In genomic region chrX:72960431-72960830, GRCm38 (mm10) we compare ENCODE assay signal across 10 mouse cellular contexts. TPM values are rescaled to one million over a fixed set of nuclear protein-coding genes. Genes with fewer than 3 reads are reported as not detected.
DNase-seq lines count a peak whose midpoint lies in the region; ATAC-seq and TF ChIP-seq lines count a peak whose summit lies in the region.
"Had no signal": no experiment of that assay in that cellular context is flagged by ENCODE, and none has a peak within 500 bp of the region (broad histone marks: within the 10 kb centered on the region; RNA-seq: fewer than 3 reads in every experiment).

No protein-coding gene starts in this region.

- H3K9me3 ChIP-seq in kidney, embryonic 16.5 days (ENCODE audit: low read length) = no peaks in the 10 kb centered on the region
- H3K9me3 ChIP-seq: heart, embryonic 13.5 days; midbrain, embryonic 12.5 days had no signal

- H3K4me1 ChIP-seq in kidney, adult 2 months (ENCODE audit: control insufficient read depth, insufficient read depth, low read length) = no peaks in the 10 kb centered on the region; the same call in 1 of the 2 replicates
- H3K4me1 ChIP-seq in kidney, embryonic 16.5 days (ENCODE audit: insufficient read depth, low read length) = no peaks in the 10 kb centered on the region
- H3K4me1 ChIP-seq: heart, embryonic 13.5 days; midbrain, embryonic 12.5 days had no signal

- H3K4me2 ChIP-seq in kidney, embryonic 16.5 days (replicated peaks; ENCODE audit: low read depth, low read length) = no peak overlapping the region
- H3K4me2 ChIP-seq: heart, embryonic 13.5 days; midbrain, embryonic 12.5 days had no signal

- no peak overlapping the region for H3K4me3 ChIP-seq in kidney, adult 2 months (ENCODE audit: insufficient read depth, low read depth, low read length)
- no peak overlapping the region for H3K4me3 ChIP-seq in kidney, embryonic 16.5 days (ENCODE audit: low read length)
- H3K4me3 ChIP-seq: heart, embryonic 13.5 days; midbrain, embryonic 12.5 days had no signal

- no peak for ATAC-seq in kidney, embryonic 16.5 days (ENCODE audit: low FRiP score, low TSS enrichment)
- no peak for ATAC-seq in erythroblast, adult 5-6 weeks (replicated peaks; ENCODE audit: low FRiP score, poor library complexity, severe bottlenecking)

- no peak overlapping the region for H3K9ac ChIP-seq in kidney, embryonic 16.5 days (replicated peaks; ENCODE audit: low read length)
- H3K9ac ChIP-seq: heart, embryonic 13.5 days; midbrain, embryonic 12.5 days had no signal

- H3K27ac ChIP-seq in kidney, adult 2 months (ENCODE audit: insufficient read depth, low read depth, low read length) = no peak overlapping the region
- no peak overlapping the region for H3K27ac ChIP-seq in kidney, embryonic 16.5 days (ENCODE audit: low read length)
- H3K27ac ChIP-seq: heart, embryonic 13.5 days; midbrain, embryonic 12.5 days had no signal

- DNase-seq in adrenal gland, postnatal 25 days = peak; percentile 9
- DNase-seq in adrenal gland, adult 18-20 months (ENCODE audit: low spot score in 2 of 2) = no peak
- peak; percentile 36 for DNase-seq in kidney, adult 2 months
- DNase-seq in A20 (ENCODE audit: low read depth, low spot score) = peak; percentile 10
- DNase-seq in kidney, postnatal 10 days = peak; percentile 22
- DNase-seq in natural killer cell, adult 2 months (ENCODE audit: low spot score in 2 of 2) = no peak

- no peaks in the 10 kb centered on the region for H3K36me3 ChIP-seq in kidney, adult 2 months (ENCODE audit: control insufficient read depth, insufficient read depth, low read length)
- H3K36me3 ChIP-seq in kidney, embryonic 16.5 days (ENCODE audit: insufficient read depth, low read length) = no peaks in the 10 kb centered on the region

- TF ChIP-seq POLR2A in kidney, adult 2 months (IDR thresholded peaks at IDR 0.05; ENCODE audit: low read depth, low read length) = no peak

- WGBS in kidney, adult 2 months = 65% methylated on average over 4 of the region's 4 CpGs
- 83% methylated on average over 4 of the region's 4 CpGs for WGBS in kidney, embryonic 16.5 days

- no peak for TF ChIP-seq CTCF in kidney, adult 2 months (conservative IDR thresholded peaks at IDR 0.05; ENCODE audit: insufficient read depth, insufficient read length, low read depth, low read length)

- no peaks in the 10 kb centered on the region for H3K27me3 ChIP-seq in kidney, adult 2 months (replicated peaks; ENCODE audit: control insufficient read depth, insufficient read depth, low read length)
- H3K27me3 ChIP-seq in kidney, embryonic 16.5 days (ENCODE audit: insufficient read depth, low read length) = no peaks in the 10 kb centered on the region
- H3K27me3 ChIP-seq: heart, embryonic 13.5 days; midbrain, embryonic 12.5 days had no signal

RNA-seq across cellular contexts. Expression of gene Zfp185, which starts 26.7 kb away (rescaled TPM):
- 1.6 and 1.8 TPM in 2 replicates for total RNA-seq in adrenal gland, postnatal 25 days (2021)
- 1 to 10 TPM; 2.5 to 2.9 TPM for total RNA-seq in adrenal gland, adult 18-20 months (2021)
- polyA plus RNA-seq in kidney, adult 2 months (2012; rRNA removed) = 5.9 and 6.7 TPM in 2 replicates
- polyA plus RNA-seq in kidney, embryonic 16.5 days (2015; fragmentation: Nextera tagmentation; extraction: Ambion mirVana) = 7.5 and 7.6 TPM in 2 replicates
- total RNA-seq in erythroblast, adult 5-6 weeks (2015; ENCODE audit: low replicate concordance) = not detected in 2 replicates
- total RNA-seq in erythroblast, adult 5-6 weeks (2017; ENCODE audit: low replicate concordance) = not detected in 2 replicates

RNA-seq across cellular contexts. Expression of gene Nsdhl, which starts 42.1 kb away (rescaled TPM):
- total RNA-seq in adrenal gland, postnatal 25 days (2021) = 78.9 and 93.2 TPM in 2 replicates
- 10 to 100 TPM; 33.8 to 60.0 TPM for total RNA-seq in adrenal gland, adult 18-20 months (2021)
- polyA plus RNA-seq in kidney, adult 2 months (2012; rRNA removed) = 43.7 and 45.7 TPM in 2 replicates
- polyA plus RNA-seq in kidney, embryonic 16.5 days (2015; fragmentation: Nextera tagmentation; extraction: Ambion mirVana) = 28.2 and 30.4 TPM in 2 replicates
- total RNA-seq in erythroblast, adult 5-6 weeks (2015; ENCODE audit: low replicate concordance) = 4.0 and 20.6 TPM in 2 replicates
- total RNA-seq in erythroblast, adult 5-6 weeks (2017; ENCODE audit: low replicate concordance) = 4.0 and 4.8 TPM in 2 replicates

RNA-seq across cellular contexts. Expression of gene Cetn2, which starts 42.2 kb away (rescaled TPM):
- total RNA-seq in adrenal gland, postnatal 25 days (2021) = 50.9 and 54.4 TPM in 2 replicates
- 10 to 100 TPM; 44.5 to 45.3 TPM for total RNA-seq in adrenal gland, adult 18-20 months (2021)
- polyA plus RNA-seq in kidney, adult 2 months (2012; rRNA removed) = 12.4 and 22.7 TPM in 2 replicates
- 84.4 and 85.0 TPM in 2 replicates for polyA plus RNA-seq in kidney, embryonic 16.5 days (2015; fragmentation: Nextera tagmentation; extraction: Ambion mirVana)
- 11.9 and 15.6 TPM in 2 replicates for total RNA-seq in erythroblast, adult 5-6 weeks (2015; ENCODE audit: low replicate concordance)
- 19.0 and 27.2 TPM in 2 replicates for total RNA-seq in erythroblast, adult 5-6 weeks (2017; ENCODE audit: low replicate concordance)

Comparison
In these comparisons a context has a peak if more than half of its experiments do, and no peak if none do; other contexts are left out.
1. DNase-seq: peak in adrenal gland, postnatal 25 days (single experiment), kidney, adult 2 months (single experiment), A20 (single experiment) and kidney, postnatal 10 days (single experiment); none in adrenal gland, adult 18-20 months (0 of 2) and natural killer cell, adult 2 months (0 of 2).